Mouse (Mus musculus) lung, embryonic 14.5 days (tissue): ENCODE results near the gene Rbm19. TPM values are rescaled to one million over a fixed set of nuclear protein-coding genes. Genes with fewer than 3 reads are reported as not detected.

ENCODE experiments used
- ATAC-seq: fragments of 200-750 bp; cut with Nextera tagmentation; 2 replicates; pipeline ENCODE4 v1.8.0; 2017; ENCODE audit warnings: mild to moderate bottlenecking, moderate TSS enrichment, moderate library complexity; ENCODE audit not compliant: insufficient read depth
- DNase-seq: peaks from one replicate; pipeline ENCODE4 v3.0.0-alpha.2; 2015
- H3K27ac ChIP-seq: fragments of 300-500 bp; sonication (generic); 2 replicates; pipeline ENCODE4 v1.5.1; 2014; ENCODE audit warnings: low read depth, mild to moderate bottlenecking, moderate library complexity
- H3K27me3 ChIP-seq: fragments of 300-500 bp; sonication (generic); 2 replicates; pipeline ENCODE4 v1.6.1; 2014; ENCODE audit warnings: low read length, control low read depth; ENCODE audit not compliant: insufficient read depth
- H3K36me3 ChIP-seq: fragments of 300-500 bp; sonication (generic); 2 replicates; pipeline ENCODE4 v1.6.1; 2014; ENCODE audit warnings: control low read depth; ENCODE audit not compliant: insufficient read depth
- H3K4me1 ChIP-seq: fragments of 300-500 bp; sonication (generic); 2 replicates; pipeline ENCODE4 v1.6.1; 2014; ENCODE audit warnings: antibody characterized with exemption, control low read depth; ENCODE audit not compliant: insufficient read depth
- H3K4me2 ChIP-seq: fragments of 300-500 bp; sonication (generic); 2 replicates; pipeline ENCODE4 v1.6.1; 2014; ENCODE audit warnings: mild to moderate bottlenecking
- H3K4me3 ChIP-seq: fragments of 300-500 bp; sonication (generic); 2 replicates; pipeline ENCODE4 v1.5.1; 2014; ENCODE audit warnings: low read depth, low read length
- H3K9ac ChIP-seq: fragments of 300-500 bp; sonication (generic); 2 replicates; pipeline ENCODE4 v1.6.1; 2014
- H3K9me3 ChIP-seq: fragments of 300-500 bp; sonication (generic); 2 replicates; pipeline ENCODE4 v1.6.1; 2016; ENCODE audit warnings: low read depth, low read length, control low read depth
- CTCF ChIP-seq: IDR thresholded peaks from 2 replicates; pipeline ENCODE4 v1.5.1; 2016; ENCODE audit warnings: antibody characterized with exemption, low read depth
- WGBS: fragments of 180-500 bp; shearing (Covaris S2); extraction: QIAGEN DNeasy Blood & Tissue Kit; methylation state at CpG from one replicate; pipeline ENCODE4 v1.1.7; 2014; 5-methylcytosine and 5-hydroxymethylcytosine counted together
- polyA plus RNA-seq: library from polyadenylated mRNA; unstranded; fragments of >200 nt; fragmentation: Nextera tagmentation; extraction: Ambion mirVana; gene quantifications from 2 replicates; pipeline ENCODE4 v1.2.1, GENCODE M21; 2014

The Rbm19 gene
- polyA plus RNA-seq, 1 experiment from 2014 or later = 23.0 TPM

DNA sequence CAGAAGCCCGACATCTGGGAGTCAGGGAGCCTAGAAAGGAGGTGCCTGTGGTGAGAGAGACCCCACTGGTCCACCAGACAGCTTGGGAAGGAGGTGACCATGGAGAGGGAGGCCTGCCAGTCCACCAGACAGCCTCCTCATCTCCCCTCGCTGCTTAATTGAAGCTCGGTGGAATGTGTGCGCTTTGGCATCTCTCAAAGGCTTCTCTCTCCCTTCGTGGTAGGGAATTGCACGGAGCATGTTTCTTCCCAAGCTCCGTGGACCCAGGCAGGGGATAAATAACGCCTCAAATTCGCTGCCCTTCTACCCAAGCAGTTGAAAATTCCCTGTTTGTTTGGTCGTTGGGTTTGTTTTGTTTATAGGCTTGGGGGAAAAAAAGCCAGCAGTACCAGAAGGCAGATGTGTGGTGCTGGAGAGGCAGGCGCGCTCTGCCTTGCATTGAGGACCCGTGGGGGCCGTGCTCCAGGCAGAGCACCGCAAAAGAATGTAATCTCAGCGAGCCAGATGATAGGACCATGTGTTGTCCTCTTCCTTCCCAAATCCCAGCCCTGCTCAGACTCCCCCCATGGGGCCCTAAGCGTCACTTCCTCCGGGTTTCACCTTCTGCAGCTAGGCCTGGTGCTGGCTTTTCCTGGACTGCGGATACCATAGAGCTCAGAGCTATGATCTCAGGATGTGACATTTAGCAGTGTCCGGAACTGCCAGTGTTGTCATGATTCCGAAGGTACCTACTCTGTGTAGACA lies 40.1 kb downstream of the Rbm19 start:
- 0 out of 2 replicates have a peak, but pooled peaks cover 11% of the 10 kb centered on the region for H3K36me3 ChIP-seq
- peak; percentile 39 for DNase-seq

DNA sequence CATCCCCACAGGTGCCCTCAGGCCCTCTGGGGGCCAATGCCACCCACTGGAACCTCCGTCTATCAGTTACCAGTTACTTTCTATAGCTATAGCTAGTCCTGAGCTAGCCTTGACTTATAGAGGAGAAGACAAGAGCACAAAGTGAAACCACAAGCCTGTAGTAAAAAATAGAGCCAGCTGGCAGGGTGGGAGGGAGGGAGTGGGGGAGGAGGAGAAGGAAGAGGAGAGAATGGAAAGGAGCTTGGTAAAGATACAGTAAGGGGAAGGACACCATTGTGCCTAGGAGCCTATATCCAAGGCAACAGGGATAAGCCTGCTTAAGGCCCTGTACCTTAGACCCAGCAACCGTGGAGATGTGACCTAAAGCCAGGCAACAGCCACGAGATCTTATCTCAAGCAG lies 40.9 kb downstream of the Rbm19 start:
- no peak overlapping the region for H3K9ac ChIP-seq
- H3K27me3 ChIP-seq = no peaks in the 10 kb centered on the region
- H3K4me2 ChIP-seq = no peak overlapping the region
- no peak for DNase-seq
- H3K4me3 ChIP-seq = no peak overlapping the region
- no peak overlapping the region for H3K27ac ChIP-seq
- no peak for ATAC-seq
- 0 out of 2 replicates have a peak, but pooled peaks cover 5% of the 10 kb centered on the region for H3K36me3 ChIP-seq
- TF ChIP-seq CTCF = no peak
- H3K4me1 ChIP-seq = no peaks in the 10 kb centered on the region
- no peaks in the 10 kb centered on the region for H3K9me3 ChIP-seq
- WGBS = 65% methylated on average over 3 of the region's 3 CpGs

More for the DNA sequence above, 40.1 kb downstream of the Rbm19 start:
- Histone ChIP-seq H3K4me1 (no peaks in the 10 kb centered on the region), H3K4me2 (no peak overlapping the region), H3K9me3 (no peaks in the 10 kb centered on the region), H3K4me3 (no peak overlapping the region), H3K27me3 (no peaks in the 10 kb centered on the region), H3K27ac (no peak overlapping the region), H3K9ac (no peak overlapping the region)
- peak; percentile 49 for ATAC-seq
- 53% methylated on average over 21 of the region's 21 CpGs for WGBS
- no peak for TF ChIP-seq CTCF

DNA sequence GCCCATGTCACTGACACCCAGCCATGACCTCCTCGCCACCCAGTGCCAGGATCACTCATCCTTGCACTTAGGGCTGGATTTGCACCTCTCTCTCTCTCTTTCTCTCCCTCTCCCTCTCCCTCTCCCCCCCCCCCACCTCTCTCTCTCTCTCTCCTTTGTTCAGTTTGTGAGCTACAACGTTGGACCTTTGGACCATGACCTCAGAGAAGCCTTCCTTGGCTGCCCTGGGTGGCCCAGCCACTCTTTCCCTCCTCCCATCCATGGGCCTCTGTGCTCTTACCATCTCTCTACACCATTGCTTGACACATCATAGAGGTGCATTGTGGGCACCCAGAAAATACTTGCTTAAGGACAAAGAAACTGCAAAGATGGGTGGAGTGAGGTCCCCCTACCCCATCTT lies 42.2 kb downstream of the Rbm19 start:
- no peaks in the 10 kb centered on the region for H3K4me1 ChIP-seq
- TF ChIP-seq CTCF = no peak

DNA sequence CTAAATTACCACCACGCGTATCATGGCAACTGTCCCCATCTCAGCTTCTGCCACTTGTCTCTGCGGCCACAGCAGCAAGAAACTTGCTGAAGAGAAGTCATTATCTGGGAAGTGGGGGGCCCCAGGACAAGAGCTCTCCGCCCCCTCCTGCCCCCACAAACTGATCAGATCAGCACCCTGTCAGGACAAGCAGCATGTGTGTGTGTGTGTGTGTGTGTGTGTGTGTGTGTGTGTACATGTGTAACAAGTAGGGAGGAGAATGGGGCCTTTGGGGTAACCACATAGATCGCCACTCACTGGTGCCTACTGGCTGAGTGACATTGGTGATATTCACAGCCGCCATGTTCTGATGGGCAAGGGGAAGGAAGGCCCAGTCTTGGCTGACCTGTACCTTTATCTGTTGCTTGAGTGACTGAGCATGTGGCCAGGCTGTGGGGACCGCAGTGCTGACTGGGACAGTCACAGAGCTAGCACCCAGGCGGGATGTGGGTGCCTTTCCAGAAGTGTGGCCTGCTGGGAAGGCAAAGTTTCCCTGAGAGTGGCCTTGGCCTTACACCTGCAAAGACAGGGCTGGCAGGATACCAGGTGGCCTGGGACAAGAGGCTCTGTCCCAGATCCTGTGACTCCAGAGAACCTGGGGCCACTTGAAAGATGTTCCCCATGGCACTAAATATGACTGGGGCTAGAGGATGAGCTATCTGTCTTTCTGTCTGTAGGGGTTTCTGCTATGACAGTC lies 44.8 kb downstream of the Rbm19 start:
- no peaks in the 10 kb centered on the region for H3K27me3 ChIP-seq
- WGBS = 86% methylated on average over 8 of the region's 8 CpGs
- no peak overlapping the region for H3K4me2 ChIP-seq
- no peaks in the 10 kb centered on the region for H3K36me3 ChIP-seq
- DNase-seq = no peak
- H3K4me1 ChIP-seq = no peaks in the 10 kb centered on the region
- TF ChIP-seq CTCF = no peak
- H3K4me3 ChIP-seq = no peak overlapping the region
- ATAC-seq = no peak
- H3K27ac ChIP-seq = no peak overlapping the region
- no peaks in the 10 kb centered on the region for H3K9me3 ChIP-seq
- no peak overlapping the region for H3K9ac ChIP-seq

More for the DNA sequence above, 42.2 kb downstream of the Rbm19 start:
- Histone ChIP-seq H3K9me3 (no peaks in the 10 kb centered on the region), H3K36me3 (no peaks in the 10 kb centered on the region), H3K9ac (no peak overlapping the region), H3K27ac (no peak overlapping the region), H3K27me3 (no peaks in the 10 kb centered on the region), H3K4me3 (no peak overlapping the region), H3K4me2 (no peak overlapping the region)
- WGBS = 59% methylated on average over 2 of the region's 2 CpGs
- no peak for ATAC-seq
- DNase-seq = no peak

DNA sequence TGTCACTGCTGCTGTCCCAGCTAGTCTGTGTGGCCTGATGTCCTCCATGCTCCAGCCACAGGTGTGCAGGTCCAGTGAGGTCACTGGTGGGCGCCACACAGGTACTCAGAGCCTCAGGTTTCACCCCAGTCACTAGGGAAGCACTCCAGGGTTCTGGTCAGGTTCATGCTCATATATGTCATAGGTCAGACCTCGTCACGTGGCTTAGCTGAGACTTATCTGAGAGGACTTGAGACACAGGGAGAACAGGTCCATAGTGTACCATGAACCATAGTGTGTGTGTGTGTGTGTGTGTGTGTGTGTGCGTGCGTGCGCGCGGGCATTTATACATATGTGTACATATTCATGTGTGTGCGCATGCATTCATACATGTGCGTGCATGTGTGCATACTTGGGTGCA lies 46.4 kb downstream of the Rbm19 start:
- WGBS = 89% methylated on average over 10 of the region's 10 CpGs
- DNase-seq (no peak), ATAC-seq (no peak)
- H3K9me3 ChIP-seq = no peaks in the 10 kb centered on the region
- no peak overlapping the region for H3K4me2 ChIP-seq
- no peak overlapping the region for H3K4me3 ChIP-seq
- H3K27me3 ChIP-seq = no peaks in the 10 kb centered on the region
- H3K4me1 ChIP-seq = no peaks in the 10 kb centered on the region
- no peak overlapping the region for H3K27ac ChIP-seq
- TF ChIP-seq CTCF = no peak
- no peaks in the 10 kb centered on the region for H3K36me3 ChIP-seq
- H3K9ac ChIP-seq = no peak overlapping the region

DNA sequence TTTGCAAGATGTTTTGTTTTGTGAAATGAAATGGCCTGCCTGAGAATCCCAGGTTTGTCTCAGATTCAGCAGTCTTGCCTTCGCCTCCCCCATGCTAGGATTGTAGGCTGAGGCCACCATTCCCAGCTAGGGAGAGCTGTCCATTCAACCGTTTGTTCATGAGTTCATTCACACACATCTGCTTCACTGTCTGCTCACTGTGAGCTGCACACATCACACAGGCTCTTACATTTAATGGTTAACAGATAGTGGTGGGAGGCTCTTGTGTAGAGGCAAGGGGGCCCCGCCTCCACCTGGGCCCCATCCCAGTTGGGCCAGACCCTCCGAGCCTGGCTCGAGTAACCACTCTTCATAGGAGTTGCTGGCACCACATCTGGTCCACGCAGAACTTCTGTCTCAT lies 47.2 kb downstream of the Rbm19 start:
- H3K27me3 ChIP-seq = no peaks in the 10 kb centered on the region
- H3K4me1 ChIP-seq = no peaks in the 10 kb centered on the region
- no peak overlapping the region for H3K9ac ChIP-seq
- H3K4me3 ChIP-seq = no peak overlapping the region
- no peaks in the 10 kb centered on the region for H3K36me3 ChIP-seq
- no peak for TF ChIP-seq CTCF
- H3K9me3 ChIP-seq = no peaks in the 10 kb centered on the region
- no peak for DNase-seq
- WGBS = 70% methylated on average over 6 of the region's 6 CpGs
- H3K27ac ChIP-seq = no peak overlapping the region
- ATAC-seq = no peak
- no peak overlapping the region for H3K4me2 ChIP-seq

DNA sequence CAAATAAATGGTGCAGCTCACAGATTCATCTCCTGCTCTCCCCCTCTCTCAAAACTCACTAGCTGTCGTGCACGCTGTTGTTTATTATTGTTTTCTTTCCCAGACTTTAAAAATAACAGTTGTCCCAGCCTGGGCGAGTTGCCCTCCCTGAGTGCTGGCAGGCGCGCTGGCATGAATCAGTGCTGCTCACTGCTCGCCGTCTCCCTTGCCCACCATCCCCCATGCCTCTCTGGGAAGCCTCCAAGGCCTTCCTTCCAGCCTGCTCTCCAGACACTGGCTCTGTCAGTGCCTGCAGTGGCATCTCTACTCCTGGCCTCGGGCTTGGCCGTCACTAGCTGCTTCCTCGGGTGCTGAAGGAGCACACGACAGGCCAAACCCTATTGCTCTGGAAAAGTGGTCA lies 48.2 kb downstream of the Rbm19 start:
- DNase-seq (no peak), ATAC-seq (no peak; the same call in 1 of the 2 replicates)
- Histone ChIP-seq H3K9me3 (no peaks in the 10 kb centered on the region), H3K4me2 (no peak overlapping the region), H3K4me1 (no peaks in the 10 kb centered on the region), H3K27ac (no peak overlapping the region), H3K36me3 (no peaks in the 10 kb centered on the region), H3K9ac (no peak overlapping the region), H3K27me3 (no peaks in the 10 kb centered on the region), H3K4me3 (no peak overlapping the region)
- 53% methylated on average over 11 of the region's 11 CpGs for WGBS
- TF ChIP-seq CTCF = no peak
